Mouse (Mus musculus): Measurements from ENCODE around the gene Trub1. TPM values are rescaled to one million over a fixed set of nuclear protein-coding genes. Genes with fewer than 3 reads are reported as not detected.

Gene Trub1
- polyA plus RNA-seq, 1 experiment, result 5.4 TPM

GRCm38 (mm10) chr19:57445049-57445448 lies 7.7 kb upstream of the Trub1 start:
- H3ac ChIP-seq (ENCODE audit: control insufficient read depth, insufficient read length, low read depth), result no peak overlapping the region
- H3K27me3 ChIP-seq (ENCODE audit: control insufficient read depth, insufficient read depth, insufficient read length), result peaks cover 3% of the 10 kb centered on the region
- H3K79me3 ChIP-seq (ENCODE audit: low read depth), result no peaks in the 10 kb centered on the region
- H3K79me2 ChIP-seq (ENCODE audit: control insufficient read depth, insufficient read depth), result no peaks in the 10 kb centered on the region
- TF ChIP-seq CEBPB (IDR thresholded peaks at IDR 0.05; ENCODE audit: low read depth), result no peak
- no peak for TF ChIP-seq USF1 (IDR thresholded peaks at IDR 0.05; ENCODE audit: low read depth)
- no peak for TF ChIP-seq MYOD1 (IDR thresholded peaks at IDR 0.05; ENCODE audit: control insufficient read depth, insufficient read length, low read depth)
- TF ChIP-seq MAX (IDR thresholded peaks at IDR 0.05), result no peak
- TF ChIP-seq FOSL1 (IDR thresholded peaks at IDR 0.05; ENCODE audit: insufficient read depth, low read length, poor library complexity, severe bottlenecking), result no peak
- TF ChIP-seq MYOG (IDR thresholded peaks at IDR 0.05; ENCODE audit: control insufficient read depth, extremely low read depth, insufficient read length), result no peak
- TF ChIP-seq CTCF (IDR thresholded peaks at IDR 0.05; ENCODE audit: control insufficient read depth, insufficient read depth, insufficient read length), result no peak
- H3K4me3 ChIP-seq (ENCODE audit: insufficient read depth, poor library complexity, severe bottlenecking), result no peak overlapping the region
- no peaks in the 10 kb centered on the region for H3K36me3 ChIP-seq (ENCODE audit: control insufficient read depth, insufficient read depth)

- Histone ChIP-seq H3K27me3 (ENCODE audit: control insufficient read depth, insufficient read depth, insufficient read length) (no peaks in the 10 kb centered on the region), H3ac (ENCODE audit: control insufficient read depth, insufficient read length, low read depth) (no peak overlapping the region), H3K79me2 (ENCODE audit: control insufficient read depth, insufficient read depth) (peaks cover 18% of the 10 kb centered on the region), H3K79me3 (ENCODE audit: low read depth) (peaks cover 7% of the 10 kb centered on the region), H3K4me3 (ENCODE audit: insufficient read depth, poor library complexity, severe bottlenecking) (no peak overlapping the region), H3K36me3 (ENCODE audit: control insufficient read depth, insufficient read depth) (no peaks in the 10 kb centered on the region)
- TF ChIP-seq FOSL1 (IDR thresholded peaks at IDR 0.05; ENCODE audit: insufficient read depth, low read length, poor library complexity, severe bottlenecking) (no peak), MAX (IDR thresholded peaks at IDR 0.05) (no peak), MYOG (IDR thresholded peaks at IDR 0.05; ENCODE audit: control insufficient read depth, extremely low read depth, insufficient read length) (no peak), MYOD1 (IDR thresholded peaks at IDR 0.05; ENCODE audit: control insufficient read depth, insufficient read length, low read depth) (no peak), CEBPB (IDR thresholded peaks at IDR 0.05; ENCODE audit: low read depth) (no peak), CTCF (IDR thresholded peaks at IDR 0.05; ENCODE audit: control insufficient read depth, insufficient read depth, insufficient read length) (no peak)
These were observed 1.9 kb upstream of the Trub1 start for GRCm38 (mm10) chr19:57450849-57451248.

GRCm38 (mm10) chr19:57451762-57452161 lies 950 bp upstream of the Trub1 start:
- Histone ChIP-seq H3K27me3 (ENCODE audit: control insufficient read depth, insufficient read depth, insufficient read length) (no peaks in the 10 kb centered on the region), H3ac (ENCODE audit: control insufficient read depth, insufficient read length, low read depth) (no peak overlapping the region), H3K79me2 (ENCODE audit: control insufficient read depth, insufficient read depth) (peaks cover 27% of the 10 kb centered on the region), H3K4me3 (ENCODE audit: insufficient read depth, poor library complexity, severe bottlenecking) (no peak overlapping the region), H3K79me3 (ENCODE audit: low read depth) (peaks cover 8% of the 10 kb centered on the region), H3K36me3 (ENCODE audit: control insufficient read depth, insufficient read depth) (no peaks in the 10 kb centered on the region)
- TF ChIP-seq MYOG (IDR thresholded peaks at IDR 0.05; ENCODE audit: control insufficient read depth, extremely low read depth, insufficient read length), result no peak
- no peak for TF ChIP-seq USF1 (IDR thresholded peaks at IDR 0.05; ENCODE audit: low read depth)
- no peak for TF ChIP-seq MYOD1 (IDR thresholded peaks at IDR 0.05; ENCODE audit: control insufficient read depth, insufficient read length, low read depth)
- TF ChIP-seq CEBPB (IDR thresholded peaks at IDR 0.05; ENCODE audit: low read depth), result no peak
- no peak for TF ChIP-seq CTCF (IDR thresholded peaks at IDR 0.05; ENCODE audit: control insufficient read depth, insufficient read depth, insufficient read length)
- no peak for TF ChIP-seq FOSL1 (IDR thresholded peaks at IDR 0.05; ENCODE audit: insufficient read depth, low read length, poor library complexity, severe bottlenecking)
- TF ChIP-seq MAX (IDR thresholded peaks at IDR 0.05), result no peak

DNA sequence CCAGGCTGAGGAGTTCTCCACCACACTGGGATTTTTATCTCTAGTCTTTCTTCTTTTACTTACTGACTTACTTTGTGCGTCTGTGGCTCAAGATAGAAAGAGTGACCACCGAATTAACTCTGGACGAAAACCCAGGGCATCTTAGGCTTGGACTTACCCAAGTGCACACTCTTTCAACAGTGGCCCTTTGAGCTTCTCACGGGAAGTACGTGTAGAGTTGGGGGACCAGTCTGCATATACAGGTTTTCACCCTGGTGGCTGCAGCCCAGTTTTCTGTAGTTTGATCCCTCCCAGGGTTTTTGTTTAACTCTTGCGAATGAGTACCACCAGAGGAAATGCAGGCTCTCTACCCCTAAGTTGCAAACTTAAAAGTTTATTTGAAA lies 497 bp downstream of the Trub1 start:
- TF ChIP-seq MYOG (IDR thresholded peaks at IDR 0.05; ENCODE audit: control insufficient read depth, extremely low read depth, insufficient read length), result no peak
- TF ChIP-seq CTCF (IDR thresholded peaks at IDR 0.05; ENCODE audit: control insufficient read depth, insufficient read depth, insufficient read length), result no peak
- TF ChIP-seq FOSL1 (IDR thresholded peaks at IDR 0.05; ENCODE audit: insufficient read depth, low read length, poor library complexity, severe bottlenecking), result no peak
- TF ChIP-seq CEBPB (IDR thresholded peaks at IDR 0.05; ENCODE audit: low read depth), result no peak
- no peak for TF ChIP-seq MYOD1 (IDR thresholded peaks at IDR 0.05; ENCODE audit: control insufficient read depth, insufficient read length, low read depth)
- no peak for TF ChIP-seq USF1 (IDR thresholded peaks at IDR 0.05; ENCODE audit: low read depth)
- TF ChIP-seq MAX (IDR thresholded peaks at IDR 0.05), result no peak
- no peaks in the 10 kb centered on the region for H3K36me3 ChIP-seq (ENCODE audit: control insufficient read depth, insufficient read depth)

GRCm38 (mm10) chr19:57455286-57455960 lies 2.7 kb downstream of the Trub1 start:
- Histone ChIP-seq H3ac (ENCODE audit: control insufficient read depth, insufficient read length, low read depth) (no peak overlapping the region), H3K79me3 (ENCODE audit: low read depth) (peaks cover 8% of the 10 kb centered on the region), H3K27me3 (ENCODE audit: control insufficient read depth, insufficient read depth, insufficient read length) (no peaks in the 10 kb centered on the region), H3K36me3 (ENCODE audit: control insufficient read depth, insufficient read depth) (peaks cover 4% of the 10 kb centered on the region), H3K4me3 (ENCODE audit: insufficient read depth, poor library complexity, severe bottlenecking) (no peak overlapping the region), H3K79me2 (ENCODE audit: control insufficient read depth, insufficient read depth) (peaks cover 34% of the 10 kb centered on the region)
- TF ChIP-seq USF1 (IDR thresholded peaks at IDR 0.05; ENCODE audit: low read depth) (no peak), MYOG (IDR thresholded peaks at IDR 0.05; ENCODE audit: control insufficient read depth, extremely low read depth, insufficient read length) (no peak), CEBPB (IDR thresholded peaks at IDR 0.05; ENCODE audit: low read depth) (no peak), CTCF (IDR thresholded peaks at IDR 0.05; ENCODE audit: control insufficient read depth, insufficient read depth, insufficient read length) (no peak), MAX (IDR thresholded peaks at IDR 0.05) (no peak), MYOD1 (IDR thresholded peaks at IDR 0.05; ENCODE audit: control insufficient read depth, insufficient read length, low read depth) (no peak), FOSL1 (IDR thresholded peaks at IDR 0.05; ENCODE audit: insufficient read depth, low read length, poor library complexity, severe bottlenecking) (no peak)

More for the DNA sequence above, 497 bp downstream of the Trub1 start:
- Histone ChIP-seq H3K27me3 (ENCODE audit: control insufficient read depth, insufficient read depth, insufficient read length) (no peaks in the 10 kb centered on the region), H3K4me3 (ENCODE audit: insufficient read depth, poor library complexity, severe bottlenecking) (peak overlapping the region; percentile 80), H3K79me2 (ENCODE audit: control insufficient read depth, insufficient read depth) (peaks cover 29% of the 10 kb centered on the region), H3ac (ENCODE audit: control insufficient read depth, insufficient read length, low read depth) (peak overlapping the region; percentile 92), H3K79me3 (ENCODE audit: low read depth) (peaks cover 8% of the 10 kb centered on the region)
